Mouse (Mus musculus): ENCODE results near the gene Cryba4.

The Cryba4 gene

GRCm38 (mm10) chr5:112206543-112207255, 45.6 kb downstream of the Cryba4 start:
- DNase-seq (ENCODE audit: low read depth, low spot score) = no peak

GRCm38 (mm10) chr5:112199656-112200055, 52.7 kb downstream of the Cryba4 start:
- DNase-seq (ENCODE audit: low read depth, low spot score) = no peak
